Comparison of ENCODE assay signal across 8 mouse cellular contexts in genomic region chr5:24586547-24587199, GRCm38 (mm10). TPM values are rescaled to one million over a fixed set of nuclear protein-coding genes. Genes with fewer than 3 reads are reported as not detected.
DNase-seq lines count a peak whose midpoint lies in the region; ATAC-seq lines count a peak whose summit lies in the region.

Gene Chpf2, plus strand, starts transcription at chr5:24586741.

- peak within 1 kb of the TSS; percentile 81 for H3K4me3 ChIP-seq in intestine, embryonic 14.5 days (ENCODE audit: low read depth, low read length)
- peak within 1 kb of the TSS; percentile 89 for H3K4me3 ChIP-seq in limb, embryonic 10.5 days
- H3K4me3 ChIP-seq in midbrain, embryonic 12.5 days, result peak within 1 kb of the TSS; percentile 89

- peak; percentile 70 for DNase-seq in ovary, adult 18-20 months (ENCODE audit: low spot score)
- no peak for DNase-seq in ovary, postnatal 10 days (ENCODE audit: low spot score)
- peak; percentile 93 for DNase-seq in embryo, embryonic 10.5 days (ENCODE audit: low spot score)
- peak; percentile 60 to 63 for DNase-seq in gastrocnemius, postnatal 36 days
- DNase-seq in intestine, embryonic 14.5 days (ENCODE audit: low spot score), result peak; percentile 88
- DNase-seq in limb, embryonic 10.5 days (ENCODE audit: low spot score), result peak; percentile 92
- peak; percentile 71 to 76 for DNase-seq in spleen, adult 18-20 months

- H3K4me1 ChIP-seq in intestine, embryonic 14.5 days (replicated peaks; ENCODE audit: control insufficient read depth, insufficient read depth, low read length), result peaks cover 13% of the 10 kb centered on the region
- H3K4me1 ChIP-seq in limb, embryonic 10.5 days, result peaks cover 40% of the 10 kb centered on the region
- peaks cover 36% of the 10 kb centered on the region for H3K4me1 ChIP-seq in midbrain, embryonic 12.5 days

- H3K27ac ChIP-seq in intestine, embryonic 14.5 days (ENCODE audit: low read depth), result peak within 1 kb of the TSS; percentile 27; the same call in 1 of the 2 replicates
- peak within 1 kb of the TSS; percentile 84 for H3K27ac ChIP-seq in limb, embryonic 10.5 days
- H3K27ac ChIP-seq in midbrain, embryonic 12.5 days (replicated peaks), result peak within 1 kb of the TSS; percentile 75

- intact Hi-C loops in gastrocnemius, postnatal 36 days (cut with DNase I), result no loop called here

- ATAC-seq in intestine, embryonic 14.5 days (replicated peaks; ENCODE audit: low FRiP score, low TSS enrichment, low read depth), result peak; percentile 81
- peak; percentile 94 for ATAC-seq in midbrain, embryonic 12.5 days (ENCODE audit: low FRiP score, low read depth)

- peaks cover 13% of the 10 kb centered on the region; the same call in 1 of the 2 replicates for H3K36me3 ChIP-seq in intestine, embryonic 14.5 days (ENCODE audit: control insufficient read depth, insufficient read depth, low read length)
- H3K36me3 ChIP-seq in limb, embryonic 10.5 days, result peaks cover 40% of the 10 kb centered on the region
- H3K36me3 ChIP-seq in midbrain, embryonic 12.5 days, result peaks cover 35% of the 10 kb centered on the region

- no peaks in the 10 kb centered on the region for H3K9me3 ChIP-seq in intestine, embryonic 14.5 days (ENCODE audit: control insufficient read depth, low read length)
- H3K9me3 ChIP-seq in limb, embryonic 10.5 days (replicated peaks), result no peaks in the 10 kb centered on the region
- no peaks in the 10 kb centered on the region for H3K9me3 ChIP-seq in midbrain, embryonic 12.5 days

- peak within 1 kb of the TSS; percentile 61 for H3K9ac ChIP-seq in intestine, embryonic 14.5 days (ENCODE audit: low read length)
- peak within 1 kb of the TSS; percentile 89 for H3K9ac ChIP-seq in midbrain, embryonic 12.5 days (replicated peaks)

- H3K4me2 ChIP-seq in intestine, embryonic 14.5 days (ENCODE audit: low read length), result peak within 1 kb of the TSS; percentile 94
- H3K4me2 ChIP-seq in midbrain, embryonic 12.5 days (replicated peaks), result peak within 1 kb of the TSS; percentile 97

- under 1% methylated on average over 34 of the region's 43 CpGs for WGBS in intestine, embryonic 14.5 days
- under 1% methylated on average over 43 of the region's 43 CpGs for WGBS in limb, embryonic 10.5 days
- WGBS in midbrain, embryonic 12.5 days, result under 1% methylated on average over 43 of the region's 43 CpGs

- no peaks in the 10 kb centered on the region for H3K27me3 ChIP-seq in intestine, embryonic 14.5 days (replicated peaks; ENCODE audit: control insufficient read depth, insufficient read depth, low read length)
- peaks cover 12% of the 10 kb centered on the region for H3K27me3 ChIP-seq in limb, embryonic 10.5 days (ENCODE audit: low read depth, poor library complexity, severe bottlenecking)
- peaks cover 8% of the 10 kb centered on the region for H3K27me3 ChIP-seq in midbrain, embryonic 12.5 days

RNA-seq across cellular contexts. Expression of gene Chpf2, which starts in this region (rescaled TPM):
- 10 to 100 TPM in 1 of 2 experiments, 1 to 10 TPM in 1; 7.2 to 10.8 TPM for total RNA-seq in gastrocnemius, postnatal 36 days (2021)
- polyA plus RNA-seq in intestine, embryonic 14.5 days (2014; fragmentation: Nextera tagmentation; extraction: Ambion mirVana), result 8.6 and 10.6 TPM in 2 replicates
- 15.1 and 19.0 TPM in 2 replicates for polyA plus RNA-seq in limb, embryonic 10.5 days (2016; fragmentation: Nextera tagmentation; extraction: Ambion mirVana)
- 18.3 and 22.1 TPM in 2 replicates for polyA plus RNA-seq in midbrain, embryonic 12.5 days (2016; fragmentation: Nextera tagmentation; extraction: Ambion mirVana)

Comparison
In these comparisons a context has a peak if more than half of its experiments do, and no peak if none do; other contexts are left out.
1. H3K27ac ChIP-seq: peak in every context shown above with its lines; median percentile 84 in limb, embryonic 10.5 days; 75 in midbrain, embryonic 12.5 days; 27 in intestine, embryonic 14.5 days.